Mouse (Mus musculus) brain, adult 10 weeks (tissue): ENCODE data around the gene Gm20878. TPM values are rescaled to one million over a fixed set of nuclear protein-coding genes. Genes with fewer than 3 reads are reported as not detected.

ENCODE experiments used
- polyA plus RNA-seq: library from polyadenylated mRNA; stranded (reverse); fragments of 350-450 nt; fragmentation: Illumina TruSeq; extraction: RNeasy Lipid Tissue Mini Kit (QIAGEN cat#74804); gene quantifications from one replicate; pipeline ENCODE4 v1.2.3, GENCODE M21; 2015; ENCODE audit warnings: low read depth, low replicate concordance

Gm20878 gene
- polyA plus RNA-seq: 51.7 TPM

GRCm38 (mm10) chr4:41941272-41941671 is at the start of gene Gm20878:
Gene Gm20878, plus strand, starts transcription at chr4:41941572.

GRCm38 (mm10) chr4:41903310-41903709 is 38.1 kb upstream of the Gm20878 start, which contains the start of gene Gm21541:
Gene Gm21541, plus strand, starts transcription at chr4:41903610.

GRCm38 (mm10) chr4:41965758-41966157 is 24.4 kb downstream of the Gm20878 start, which contains the start of gene Fam205a4:
Gene Fam205a4, plus strand, starts transcription at chr4:41966058.

Other genes starting within 250 kb of the Gm20878 start
- gene Cntfr, start 244.5 kb upstream of the Gm20878 start, polyA plus RNA-seq: 73.5 TPM
- 50.0 TPM for gene Il11ra1, start 241.6 kb upstream of the Gm20878 start, polyA plus RNA-seq
- 36.1 TPM for gene Rpp25l, start 228.0 kb upstream of the Gm20878 start, polyA plus RNA-seq
- 210 TPM for gene Dctn3, start 218.4 kb upstream of the Gm20878 start, polyA plus RNA-seq
- 0.88 TPM for gene Arid3c, start 210.4 kb upstream of the Gm20878 start, polyA plus RNA-seq
- gene Galt, start 186.3 kb upstream of the Gm20878 start, polyA plus RNA-seq: 94.3 TPM
- gene Sigmar1, start 185.4 kb upstream of the Gm20878 start, polyA plus RNA-seq: 50.7 TPM
- gene Ccl27a, start 167.3 kb upstream of the Gm20878 start, polyA plus RNA-seq: 391 TPM
- 9.2 TPM for gene Gm21541, start 38.0 kb upstream of the Gm20878 start, polyA plus RNA-seq
- 6.5 TPM for gene Fam205a4, start 24.5 kb downstream of the Gm20878 start, polyA plus RNA-seq
- gene Gm21093, start 93.2 kb downstream of the Gm20878 start, polyA plus RNA-seq: 3.2 TPM
- not detected for gene Gm3893, start 149.6 kb downstream of the Gm20878 start, polyA plus RNA-seq
- 34.7 TPM for gene Gm13304, start 173.2 kb downstream of the Gm20878 start, polyA plus RNA-seq
- gene Gm13306, start 211.9 kb downstream of the Gm20878 start, polyA plus RNA-seq: 55.1 TPM
- gene Gm13305, start 227.0 kb downstream of the Gm20878 start, polyA plus RNA-seq: 1.5 TPM